Mouse (Mus musculus) myocyte (in vitro differentiated cells): ENCODE measurements around the gene Lyrm7.

Source experiments
- CEBPB ChIP-seq: IDR thresholded peaks from 2 replicates; pipeline ENCODE4 v1.6.1; 2011; ENCODE audit warnings: mild to moderate bottlenecking, moderate library complexity; ENCODE audit not compliant: poor library complexity, insufficient read depth, severe bottlenecking
- MAX ChIP-seq: IDR thresholded peaks from one replicate; pipeline ENCODE4 v1.6.1; 2011; ENCODE audit warnings: low read depth, mild to moderate bottlenecking, control low read depth
- MYOD1 ChIP-seq, 3 experiments: IDR thresholded peaks; one replicate each; pipeline ENCODE4 v1.6.1; 2011; ENCODE audit warnings: control low read depth in 2 of 3, low read depth in 2 of 3, mild to moderate bottlenecking in 2 of 3, moderate library complexity in 1 of 3; ENCODE audit not compliant: insufficient read length in 2 of 3, control insufficient read depth in 1 of 3
- POLR2A ChIP-seq: IDR thresholded peaks from one replicate; pipeline ENCODE4 v1.6.1; 2011; ENCODE audit warnings: low read depth, mild to moderate bottlenecking, control low read depth, moderate library complexity; ENCODE audit not compliant: insufficient read length
- POLR2AphosphoS2 ChIP-seq: IDR thresholded peaks from one replicate; pipeline ENCODE4 v1.6.1; 2011; ENCODE audit warnings: low read depth, control low read depth; ENCODE audit not compliant: insufficient read length
- SRF ChIP-seq: IDR thresholded peaks from one replicate; pipeline ENCODE4 v1.6.1; 2011; ENCODE audit warnings: low read depth; ENCODE audit not compliant: control insufficient read depth, insufficient read length
- TCF12 ChIP-seq: IDR thresholded peaks from one replicate; pipeline ENCODE4 v1.6.1; 2011; ENCODE audit warnings: mild to moderate bottlenecking, control low read depth; ENCODE audit not compliant: poor library complexity, insufficient read depth, severe bottlenecking
- TCF3 ChIP-seq: IDR thresholded peaks from one replicate; pipeline ENCODE4 v1.6.1; 2011; ENCODE audit warnings: low read depth, control low read depth; ENCODE audit not compliant: insufficient read length
- USF1 ChIP-seq: IDR thresholded peaks from one replicate; pipeline ENCODE4 v1.6.1; 2011; ENCODE audit warnings: low read depth, mild to moderate bottlenecking, control low read depth, moderate library complexity

- TF ChIP-seq USF1 (no peak), POLR2A (no peak), SRF (no peak), MAX (no peak), TCF12 (no peak), TCF3 (no peak), CEBPB (no peak), MYOD1 (IDR thresholded peaks at IDR 0.05; ENCODE audit: control insufficient read depth in 1 of 3, insufficient read length in 2 of 3, low read depth in 2 of 3) (no peak), POLR2AphosphoS2 (no peak)
Observed at GRCm38 (mm10) chr11:54910081-54910665, 49.5 kb upstream of the Lyrm7 start.
